Mouse (Mus musculus) neural tube, embryonic 14.5 days (tissue): Measurements from ENCODE around the gene Pde3a. TPM values are rescaled to one million over a fixed set of nuclear protein-coding genes. Genes with fewer than 3 reads are reported as not detected.
"Not testable (repeated sequence)": the region's sequence is repeated elsewhere in the genome, so short reads cannot be mapped to it uniquely, and the experiment has no call there.

Source experiments
- ATAC-seq: fragments of 200-750 bp; cut with Nextera tagmentation; 2 replicates; pipeline ENCODE4 v1.8.0; 2017; ENCODE audit warnings: low read depth, mild to moderate bottlenecking, moderate TSS enrichment, moderate library complexity
- H3K27ac ChIP-seq: fragments of 300-500 bp; sonication (generic); 2 replicates; pipeline ENCODE4 v1.5.1; 2014; ENCODE audit warnings: low read depth, mild to moderate bottlenecking, control low read depth, low read length, moderate library complexity, mixed read lengths
- H3K27me3 ChIP-seq: fragments of 300-500 bp; sonication (generic); 2 replicates; pipeline ENCODE4 v1.6.1; 2014; ENCODE audit warnings: low read length; ENCODE audit not compliant: control insufficient read depth, insufficient read depth
- H3K36me3 ChIP-seq: fragments of 300-500 bp; sonication (generic); 2 replicates; pipeline ENCODE4 v1.6.1; 2014; ENCODE audit warnings: low read length, mixed read lengths; ENCODE audit not compliant: control insufficient read depth, insufficient read depth
- H3K4me1 ChIP-seq: fragments of 300-500 bp; sonication (generic); 2 replicates; pipeline ENCODE4 v1.6.1; 2014; ENCODE audit warnings: low read length; ENCODE audit not compliant: control insufficient read depth, insufficient read depth
- H3K4me2 ChIP-seq: fragments of 300-500 bp; sonication (generic); 2 replicates; pipeline ENCODE4 v1.6.1; 2014; ENCODE audit warnings: mild to moderate bottlenecking, low read depth, low read length, control low read depth
- H3K4me3 ChIP-seq: fragments of 300-500 bp; sonication (generic); 2 replicates; pipeline ENCODE4 v1.5.1; 2014; ENCODE audit warnings: low read depth, low read length, control low read depth, mixed read lengths
- H3K9ac ChIP-seq: fragments of 300-500 bp; sonication (generic); replicated peaks from 2 replicates; pipeline ENCODE4 v1.6.1; 2014; ENCODE audit warnings: low read depth, mild to moderate bottlenecking, control low read depth, low read length, mixed read lengths
- H3K9me3 ChIP-seq: fragments of 300-500 bp; sonication (generic); 2 replicates; pipeline ENCODE4 v1.6.1; 2016; ENCODE audit warnings: low read length; ENCODE audit not compliant: control insufficient read depth
- WGBS: fragments of 180-500 bp; shearing (Covaris S2); extraction: QIAGEN DNeasy Blood & Tissue Kit; methylation state at CpG from one replicate; pipeline ENCODE4 v1.1.7; 2014; 5-methylcytosine and 5-hydroxymethylcytosine counted together
- polyA plus RNA-seq: library from polyadenylated mRNA; unstranded; fragments of >200 nt; fragmentation: Nextera tagmentation; extraction: Ambion mirVana; gene quantifications from 2 replicates; pipeline ENCODE4 v1.2.1, GENCODE M21; 2014

Gene Pde3a
- polyA plus RNA-seq, 1 experiment from 2014 or later, result 2.3 TPM

- no peak overlapping the region for H3K27ac ChIP-seq
- no peaks in the 10 kb centered on the region for H3K9me3 ChIP-seq
- no peak overlapping the region for H3K4me3 ChIP-seq
- H3K4me1 ChIP-seq, result no peaks in the 10 kb centered on the region
- H3K27me3 ChIP-seq, result no peaks in the 10 kb centered on the region
- no peaks in the 10 kb centered on the region for H3K36me3 ChIP-seq
- ATAC-seq, result no peak
- WGBS, result 81% methylated on average over 2 of the region's 2 CpGs
- no peak overlapping the region for H3K9ac ChIP-seq
- H3K4me2 ChIP-seq, result no peak overlapping the region
These were observed 59.4 kb downstream of the Pde3a start for GRCm38 (mm10) chr6:141308451-141308850.

DNA sequence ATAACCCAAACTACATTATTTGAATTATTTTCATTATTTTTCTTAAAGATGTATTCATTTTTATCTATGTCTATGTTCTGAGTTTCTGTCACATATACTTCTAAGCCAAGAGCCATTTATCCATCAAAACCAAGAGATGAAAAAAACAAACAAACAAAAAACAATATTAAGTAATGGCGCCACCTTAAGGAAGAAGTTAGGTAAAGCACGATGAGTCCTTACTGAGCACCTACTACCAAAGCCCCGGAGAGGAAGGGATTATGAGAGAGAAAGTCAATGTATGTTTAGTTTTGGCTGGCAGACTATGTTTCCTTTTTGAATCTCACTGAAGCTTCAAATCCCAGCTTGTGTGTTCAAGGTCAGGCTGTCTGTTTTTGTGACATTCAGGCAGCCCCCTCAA lies 60.8 kb downstream of the Pde3a start:
- no peak overlapping the region for H3K4me2 ChIP-seq
- H3K9ac ChIP-seq, result no peak overlapping the region
- no peaks in the 10 kb centered on the region for H3K4me1 ChIP-seq
- no peaks in the 10 kb centered on the region for H3K36me3 ChIP-seq
- H3K9me3 ChIP-seq, result no peaks in the 10 kb centered on the region
- 44% methylated on average over 3 of the region's 3 CpGs for WGBS
- no peaks in the 10 kb centered on the region for H3K27me3 ChIP-seq
- ATAC-seq, result no peak
- H3K27ac ChIP-seq, result no peak overlapping the region
- no peak overlapping the region for H3K4me3 ChIP-seq

- ATAC-seq, result no peak
- Histone ChIP-seq H3K27me3 (no peaks in the 10 kb centered on the region), H3K9ac (no peak overlapping the region), H3K36me3 (no peaks in the 10 kb centered on the region), H3K9me3 (no peaks in the 10 kb centered on the region), H3K4me3 (no peak overlapping the region), H3K4me2 (no peak overlapping the region), H3K27ac (no peak overlapping the region), H3K4me1 (no peaks in the 10 kb centered on the region)
- WGBS, result 45% methylated on average over 6 of the region's 6 CpGs
These were observed 61.3 kb downstream of the Pde3a start for GRCm38 (mm10) chr6:141310351-141310750.

DNA sequence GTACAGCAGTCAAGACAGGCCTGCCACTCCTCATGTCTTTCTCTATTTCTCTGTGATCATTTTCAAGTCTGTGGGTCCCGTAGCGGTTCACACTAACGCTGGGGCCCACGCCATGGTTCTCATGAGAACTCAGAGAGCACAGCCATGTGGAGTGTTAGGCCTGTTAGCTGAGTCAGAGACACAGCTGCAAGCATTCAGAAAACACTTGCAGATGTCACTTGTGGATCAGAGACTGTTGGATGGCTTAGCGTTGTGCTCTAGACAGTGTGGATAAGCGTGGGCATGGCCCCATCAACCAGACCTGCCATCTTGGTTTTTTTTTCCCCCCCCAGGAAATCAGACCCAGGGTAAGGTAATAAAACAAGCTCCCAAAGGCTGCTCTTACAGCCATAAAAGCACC lies 62.5 kb downstream of the Pde3a start:
- Histone ChIP-seq H3K9ac (no peak overlapping the region), H3K4me3 (no peak overlapping the region), H3K4me2 (no peak overlapping the region), H3K4me1 (no peaks in the 10 kb centered on the region), H3K36me3 (no peaks in the 10 kb centered on the region), H3K27me3 (no peaks in the 10 kb centered on the region), H3K27ac (no peak overlapping the region), H3K9me3 (no peaks in the 10 kb centered on the region)
- WGBS, result 78% methylated on average over 6 of the region's 6 CpGs
- no peak for ATAC-seq

- ATAC-seq, result no peak
- H3K27ac ChIP-seq, result no peak overlapping the region
- no peak overlapping the region for H3K9ac ChIP-seq
- no peak overlapping the region for H3K4me3 ChIP-seq
- no peaks in the 10 kb centered on the region for H3K4me1 ChIP-seq
- 94% methylated on average over 4 of the region's 4 CpGs for WGBS
- no peaks in the 10 kb centered on the region for H3K27me3 ChIP-seq
- H3K9me3 ChIP-seq, result no peaks in the 10 kb centered on the region
- H3K36me3 ChIP-seq, result no peaks in the 10 kb centered on the region
- H3K4me2 ChIP-seq, result no peak overlapping the region
These were observed 64.0 kb downstream of the Pde3a start for GRCm38 (mm10) chr6:141313112-141313511.

GRCm38 (mm10) chr6:141318440-141318839 lies 69.4 kb downstream of the Pde3a start:
- 60% methylated on average over 3 of the region's 3 CpGs for WGBS
- no peak overlapping the region for H3K9ac ChIP-seq
- H3K36me3 ChIP-seq, result no peaks in the 10 kb centered on the region
- H3K27me3 ChIP-seq, result no peaks in the 10 kb centered on the region
- ATAC-seq, result no peak
- H3K4me1 ChIP-seq, result no peaks in the 10 kb centered on the region
- no peaks in the 10 kb centered on the region for H3K9me3 ChIP-seq
- no peak overlapping the region for H3K27ac ChIP-seq
- no peak overlapping the region for H3K4me3 ChIP-seq
- no peak overlapping the region for H3K4me2 ChIP-seq

DNA sequence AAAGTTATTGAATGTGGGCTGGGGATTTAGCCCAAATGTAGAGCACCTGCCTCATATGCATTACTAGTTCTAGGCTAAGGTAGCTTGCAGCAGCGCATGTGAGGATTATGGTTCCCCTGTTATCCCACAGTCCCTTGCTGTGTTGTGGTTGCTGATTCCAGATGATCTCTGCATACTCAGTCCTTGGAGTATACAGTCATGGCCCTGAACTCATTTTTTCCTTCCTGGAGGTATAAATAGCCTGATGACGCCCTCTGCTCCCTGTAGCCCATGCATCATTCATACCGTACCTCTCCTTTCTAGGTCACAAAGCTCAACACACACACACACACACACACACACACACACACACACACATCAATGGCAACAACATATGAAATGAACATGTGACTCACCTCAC lies 72.2 kb downstream of the Pde3a start:
- no peak for ATAC-seq
- no peaks in the 10 kb centered on the region for H3K27me3 ChIP-seq
- 86% methylated on average over 3 of the region's 3 CpGs for WGBS

GRCm38 (mm10) chr6:141322961-141323360 lies 73.9 kb downstream of the Pde3a start:
- H3K27ac ChIP-seq, result no peak overlapping the region
- WGBS, result 73% methylated on average over 4 of the region's 4 CpGs
- no peak for ATAC-seq
- no peaks in the 10 kb centered on the region for H3K9me3 ChIP-seq
- H3K9ac ChIP-seq, result no peak overlapping the region
- H3K4me3 ChIP-seq, result no peak overlapping the region
- H3K4me2 ChIP-seq, result no peak overlapping the region
- H3K4me1 ChIP-seq, result no peaks in the 10 kb centered on the region
- no peaks in the 10 kb centered on the region for H3K36me3 ChIP-seq
- no peaks in the 10 kb centered on the region for H3K27me3 ChIP-seq

More for the DNA sequence above, 72.2 kb downstream of the Pde3a start:
- no peak overlapping the region for H3K4me3 ChIP-seq
- no peaks in the 10 kb centered on the region for H3K4me1 ChIP-seq
- no peak overlapping the region for H3K9ac ChIP-seq
- H3K4me2 ChIP-seq, result no peak overlapping the region
- H3K9me3 ChIP-seq, result no peaks in the 10 kb centered on the region
- no peaks in the 10 kb centered on the region for H3K36me3 ChIP-seq
- H3K27ac ChIP-seq, result no peak overlapping the region

- not testable (repeated sequence) for ATAC-seq, H3K4me2 ChIP-seq, H3K27me3 ChIP-seq, H3K27ac ChIP-seq, H3K9ac ChIP-seq, H3K4me1 ChIP-seq, H3K36me3 ChIP-seq, H3K9me3 ChIP-seq, H3K4me3 ChIP-seq
- 91% methylated on average over 2 of the region's 2 CpGs for WGBS
These were observed 78.1 kb downstream of the Pde3a start for GRCm38 (mm10) chr6:141327134-141327533.

GRCm38 (mm10) chr6:141328071-141328470 lies 79.0 kb downstream of the Pde3a start:
- H3K4me1 ChIP-seq, result no peaks in the 10 kb centered on the region
- H3K9me3 ChIP-seq, result no peaks in the 10 kb centered on the region
- H3K27ac ChIP-seq, result no peak overlapping the region
- H3K27me3 ChIP-seq, result no peaks in the 10 kb centered on the region
- no peak overlapping the region for H3K9ac ChIP-seq
- no peak for ATAC-seq
- 89% methylated on average over 3 of the region's 3 CpGs for WGBS
- H3K4me3 ChIP-seq, result no peak overlapping the region
- H3K4me2 ChIP-seq, result no peak overlapping the region
- no peaks in the 10 kb centered on the region for H3K36me3 ChIP-seq
